Mouse (Mus musculus) E14TG2a.4 (cell line): ENCODE data around the gene Pycr1.
A peak's percentile ranks its signal among the peaks of the same experiment; 100 is the strongest.

ENCODE experiments used
- H3K27me3 ChIP-seq: 2 replicates; pipeline ENCODE4 v1.6.1; 2014; ENCODE audit warnings: low read length, control low read depth; ENCODE audit not compliant: insufficient read depth
- H3K36me3 ChIP-seq: 2 replicates; pipeline ENCODE4 v1.6.1; 2014; ENCODE audit warnings: low read length, control low read depth; ENCODE audit not compliant: insufficient read depth
- H3K4me1 ChIP-seq: replicated peaks from 2 replicates; pipeline ENCODE4 v1.6.1; 2014; ENCODE audit warnings: low read depth, low read length, control low read depth
- H3K4me3 ChIP-seq: replicated peaks from 2 replicates; pipeline ENCODE4 v1.5.1; 2014; ENCODE audit warnings: mild to moderate bottlenecking, low read length
- H3K9me3 ChIP-seq: 2 replicates; pipeline ENCODE4 v1.6.1; 2014; ENCODE audit warnings: low read length, control low read depth
- CTCF ChIP-seq: conservative IDR thresholded peaks from 2 replicates; pipeline ENCODE4 v1.5.1; 2014; ENCODE audit warnings: low read length
- NANOG ChIP-seq: IDR thresholded peaks from 2 replicates; pipeline ENCODE4 v1.6.1; 2014; ENCODE audit warnings: borderline replicate concordance, low read length, mixed read lengths
- POU5F1 ChIP-seq: IDR thresholded peaks from 2 replicates; pipeline ENCODE4 v1.6.1; 2014; ENCODE audit warnings: low read length, borderline replicate concordance

Pycr1 gene

GRCm38 (mm10) chr11:120660301-120661075 lies 16.9 kb upstream of the Pycr1 start:
- no peak for TF ChIP-seq NANOG
- no peak for TF ChIP-seq CTCF
- TF ChIP-seq POU5F1 = no peak
- peaks cover 35% of the 10 kb centered on the region for H3K36me3 ChIP-seq
- no peaks in the 10 kb centered on the region for H3K9me3 ChIP-seq
- H3K4me3 ChIP-seq = peak overlapping the region; percentile 89
- peaks cover 83% of the 10 kb centered on the region for H3K4me1 ChIP-seq
- H3K27me3 ChIP-seq = peaks cover 27% of the 10 kb centered on the region

- no peak for TF ChIP-seq NANOG
- TF ChIP-seq POU5F1 = no peak
- TF ChIP-seq CTCF = no peak
- peaks cover 78% of the 10 kb centered on the region for H3K4me1 ChIP-seq
These were observed 16.1 kb upstream of the Pycr1 start for GRCm38 (mm10) chr11:120659509-120660300.

GRCm38 (mm10) chr11:120658876-120659410 lies 15.4 kb upstream of the Pycr1 start:
- peaks cover 50% of the 10 kb centered on the region for H3K36me3 ChIP-seq
- H3K27me3 ChIP-seq = peaks cover 27% of the 10 kb centered on the region

More at GRCm38 (mm10) chr11:120659509-120660300, 16.1 kb upstream of the Pycr1 start:
- H3K27me3 ChIP-seq = peaks cover 27% of the 10 kb centered on the region
- peak overlapping the region; percentile 89 for H3K4me3 ChIP-seq
- H3K36me3 ChIP-seq = peaks cover 43% of the 10 kb centered on the region
- no peaks in the 10 kb centered on the region for H3K9me3 ChIP-seq

GRCm38 (mm10) chr11:120657301-120657700 lies 13.7 kb upstream of the Pycr1 start:
- H3K4me1 ChIP-seq = peaks cover 74% of the 10 kb centered on the region
- TF ChIP-seq NANOG = no peak
- TF ChIP-seq POU5F1 = no peak
- no peak for TF ChIP-seq CTCF
- peaks cover 27% of the 10 kb centered on the region for H3K27me3 ChIP-seq
- no peak overlapping the region for H3K4me3 ChIP-seq
- H3K36me3 ChIP-seq = peaks cover 62% of the 10 kb centered on the region
- H3K9me3 ChIP-seq = no peaks in the 10 kb centered on the region

More at GRCm38 (mm10) chr11:120658876-120659410, 15.4 kb upstream of the Pycr1 start:
- Histone ChIP-seq H3K9me3 (no peaks in the 10 kb centered on the region), H3K4me3 (peak overlapping the region; percentile 89), H3K4me1 (peaks cover 79% of the 10 kb centered on the region)
- TF ChIP-seq NANOG (no peak), CTCF (peak; percentile 53)

- Histone ChIP-seq H3K27me3 (peaks cover 21% of the 10 kb centered on the region), H3K4me3 (no peak overlapping the region)
These were observed 11.2 kb upstream of the Pycr1 start for GRCm38 (mm10) chr11:120654741-120655140.

GRCm38 (mm10) chr11:120651872-120652271 lies 8.3 kb upstream of the Pycr1 start:
- Histone ChIP-seq H3K36me3 (peaks cover 41% of the 10 kb centered on the region), H3K4me3 (no peak overlapping the region), H3K9me3 (no peaks in the 10 kb centered on the region), H3K4me1 (peaks cover 65% of the 10 kb centered on the region), H3K27me3 (peaks cover 12% of the 10 kb centered on the region)
- no peak for TF ChIP-seq NANOG
- TF ChIP-seq CTCF = peak; percentile 85

More at GRCm38 (mm10) chr11:120654741-120655140, 11.2 kb upstream of the Pycr1 start:
- Histone ChIP-seq H3K9me3 (no peaks in the 10 kb centered on the region), H3K4me1 (peaks cover 70% of the 10 kb centered on the region), H3K36me3 (peaks cover 62% of the 10 kb centered on the region)
- TF ChIP-seq POU5F1 = no peak
- no peak for TF ChIP-seq CTCF
- no peak for TF ChIP-seq NANOG

- 0 out of 2 replicates have a peak, but pooled peaks cover 3% of the 10 kb centered on the region for H3K36me3 ChIP-seq
- H3K9me3 ChIP-seq = no peaks in the 10 kb centered on the region
- H3K4me3 ChIP-seq = peak within 1 kb of the TSS; percentile 73
- H3K4me1 ChIP-seq = peaks cover 51% of the 10 kb centered on the region
- TF ChIP-seq POU5F1 (no peak), CTCF (no peak), NANOG (no peak)
- peaks cover 25% of the 10 kb centered on the region for H3K27me3 ChIP-seq
These were observed 4.5 kb upstream of the Pycr1 start, which contains the start of gene Myadml2 for GRCm38 (mm10) chr11:120648001-120648476. Gene Myadml2 (minus strand): TSS chr11:120648158.

- TF ChIP-seq POU5F1 = no peak
- TF ChIP-seq NANOG = no peak
- no peak for TF ChIP-seq CTCF
- Histone ChIP-seq H3K4me1 (peaks cover 52% of the 10 kb centered on the region), H3K36me3 (peaks cover under 1% of the 10 kb centered on the region; the same call in 1 of the 2 replicates), H3K4me3 (peak overlapping the region; percentile 73), H3K9me3 (no peaks in the 10 kb centered on the region), H3K27me3 (peaks cover 33% of the 10 kb centered on the region)
These were observed 3.7 kb upstream of the Pycr1 start for GRCm38 (mm10) chr11:120647047-120647830.
